Mouse (Mus musculus) cerebellum, adult (tissue): ENCODE measurements at regions not wholly inside any gene's neighbourhood (a gene's known extent, or its start where the extent isn't known, plus 50 kb on each side); places are given as distances from the start of the nearest gene placed in this dataset.
A peak's percentile ranks its signal among the peaks of the same experiment; 100 is the strongest.
"Not testable (repeated sequence)": the region's sequence is repeated elsewhere in the genome, so short reads cannot be mapped to it uniquely, and the experiment has no call there.

Source experiments
- ATAC-seq: cut with Nextera tagmentation; 2 replicates; pipeline ENCODE4 v1.9.2; 2017; ENCODE audit warnings: mild to moderate bottlenecking, moderate library complexity, mixed read lengths; ENCODE audit not compliant: insufficient number of reproducible peaks, low FRiP score, low TSS enrichment

GRCm38 (mm10) chr17:3006662-3007061 lies 108.1 kb upstream of the Scaf8 start:
- ATAC-seq = no peak

- peak; percentile 49; the same call in 1 of the 2 replicates for ATAC-seq
Measured at GRCm38 (mm10) chr17:3007234-3007633, 107.5 kb upstream of the Scaf8 start.

GRCm38 (mm10) chr17:3009939-3010338 lies 104.8 kb upstream of the Scaf8 start:
- 0 out of 2 replicates have a peak, but pooled peaks have one; percentile 5 for ATAC-seq

- ATAC-seq = no peak
Measured at GRCm38 (mm10) chr17:3012045-3012444, 102.7 kb upstream of the Scaf8 start.

- peak; percentile 71; the same call in 1 of the 2 replicates for ATAC-seq
Measured at GRCm38 (mm10) chr17:3019631-3020391, 95.0 kb upstream of the Scaf8 start.

GRCm38 (mm10) chr17:3020406-3020805 lies 94.4 kb upstream of the Scaf8 start:
- peak; percentile 76; the same call in 1 of the 2 replicates for ATAC-seq

GRCm38 (mm10) chr17:3022245-3022935 lies 92.4 kb upstream of the Scaf8 start:
- ATAC-seq = no peak

GRCm38 (mm10) chr17:3022936-3023247 lies 91.9 kb upstream of the Scaf8 start:
- not testable (repeated sequence) for ATAC-seq

GRCm38 (mm10) chr17:3023426-3023825 lies 91.3 kb upstream of the Scaf8 start:
- no peak for ATAC-seq

- not testable (repeated sequence) for ATAC-seq
Measured at GRCm38 (mm10) chr17:3026859-3027258, 87.9 kb upstream of the Scaf8 start.

- ATAC-seq = no peak
Measured at GRCm38 (mm10) chr17:3027376-3027775, 87.4 kb upstream of the Scaf8 start.

GRCm38 (mm10) chr17:3029750-3030149 lies 85.0 kb upstream of the Scaf8 start:
- ATAC-seq = peak; percentile 78; the same call in 1 of the 2 replicates

- no peak for ATAC-seq
Measured at GRCm38 (mm10) chr17:3035099-3035498, 79.7 kb upstream of the Scaf8 start.

- no peak for ATAC-seq
Measured at GRCm38 (mm10) chr17:3037145-3037870, 77.5 kb upstream of the Scaf8 start.

- no peak for ATAC-seq
Measured at GRCm38 (mm10) chr17:3038067-3038466, 76.7 kb upstream of the Scaf8 start.

- not testable (repeated sequence) for ATAC-seq
Measured at GRCm38 (mm10) chr17:3044520-3044919, 70.3 kb upstream of the Scaf8 start.

GRCm38 (mm10) chr17:3053859-3054258 lies 60.9 kb upstream of the Scaf8 start:
- not testable (repeated sequence) for ATAC-seq

GRCm38 (mm10) chr17:3054848-3055247 lies 59.9 kb upstream of the Scaf8 start:
- not testable (repeated sequence) for ATAC-seq

GRCm38 (mm10) chr17:3055376-3055775 lies 59.4 kb upstream of the Scaf8 start:
- not testable (repeated sequence) for ATAC-seq

- ATAC-seq = not testable (repeated sequence)
Measured at GRCm38 (mm10) chr17:3063401-3063800, 51.4 kb upstream of the Scaf8 start.
